Mouse (Mus musculus): Measurements from ENCODE around the gene Wwox. TPM values are rescaled to one million over a fixed set of nuclear protein-coding genes. Genes with fewer than 3 reads are reported as not detected.

Wwox gene
- polyA plus RNA-seq, 1 experiment from 2014 or later: 14.0 TPM

- Histone ChIP-seq H3K4me2 (ENCODE audit: low read length) (no peak overlapping the region), H3K9ac (ENCODE audit: low read length) (no peak overlapping the region), H3K9me3 (ENCODE audit: control insufficient read depth, low read length) (0 out of 2 replicates have a peak, but pooled peaks cover 2% of the 10 kb centered on the region), H3K36me3 (ENCODE audit: control insufficient read depth, insufficient read depth, low read length) (no peaks in the 10 kb centered on the region), H3K4me1 (replicated peaks; ENCODE audit: control insufficient read depth, insufficient read depth, low read length) (peaks cover 8% of the 10 kb centered on the region), H3K4me3 (ENCODE audit: low read depth, low read length) (no peak overlapping the region), H3K27ac (ENCODE audit: low read depth) (no peak overlapping the region; the same call in 1 of the 2 replicates), H3K27me3 (replicated peaks; ENCODE audit: control insufficient read depth, insufficient read depth, low read length) (no peaks in the 10 kb centered on the region)
- ATAC-seq (replicated peaks; ENCODE audit: low FRiP score, low TSS enrichment, low read depth): no peak
- DNase-seq (ENCODE audit: low spot score): no peak
- 30% methylated on average over 4 of the region's 4 CpGs for WGBS
Observed at GRCm38 (mm10) chr8:114658475-114658874, 219.0 kb downstream of the Wwox start.

GRCm38 (mm10) chr8:114663053-114663452, 223.6 kb downstream of the Wwox start:
- DNase-seq (ENCODE audit: low spot score) (no peak), ATAC-seq (replicated peaks; ENCODE audit: low FRiP score, low TSS enrichment, low read depth) (no peak)
- Histone ChIP-seq H3K4me3 (ENCODE audit: low read depth, low read length) (no peak overlapping the region), H3K36me3 (ENCODE audit: control insufficient read depth, insufficient read depth, low read length) (no peaks in the 10 kb centered on the region), H3K27me3 (replicated peaks; ENCODE audit: control insufficient read depth, insufficient read depth, low read length) (no peaks in the 10 kb centered on the region), H3K9me3 (ENCODE audit: control insufficient read depth, low read length) (0 out of 2 replicates have a peak, but pooled peaks cover 2% of the 10 kb centered on the region), H3K27ac (ENCODE audit: low read depth) (no peak overlapping the region), H3K4me1 (replicated peaks; ENCODE audit: control insufficient read depth, insufficient read depth, low read length) (peaks cover 8% of the 10 kb centered on the region), H3K4me2 (ENCODE audit: low read length) (no peak overlapping the region), H3K9ac (ENCODE audit: low read length) (no peak overlapping the region)
- 85% methylated on average over 7 of the region's 7 CpGs for WGBS

- 75% methylated on average over 6 of the region's 6 CpGs for WGBS
- no peak overlapping the region for H3K27ac ChIP-seq (ENCODE audit: low read depth)
- no peaks in the 10 kb centered on the region for H3K9me3 ChIP-seq (ENCODE audit: control insufficient read depth, low read length)
- DNase-seq (ENCODE audit: low spot score): no peak
- no peaks in the 10 kb centered on the region for H3K27me3 ChIP-seq (replicated peaks; ENCODE audit: control insufficient read depth, insufficient read depth, low read length)
- no peak for ATAC-seq (replicated peaks; ENCODE audit: low FRiP score, low TSS enrichment, low read depth)
- H3K4me1 ChIP-seq (replicated peaks; ENCODE audit: control insufficient read depth, insufficient read depth, low read length): no peaks in the 10 kb centered on the region; the same call in 1 of the 2 replicates
- no peak overlapping the region for H3K9ac ChIP-seq (ENCODE audit: low read length)
- H3K36me3 ChIP-seq (ENCODE audit: control insufficient read depth, insufficient read depth, low read length): no peaks in the 10 kb centered on the region
- no peak overlapping the region for H3K4me2 ChIP-seq (ENCODE audit: low read length)
- no peak overlapping the region for H3K4me3 ChIP-seq (ENCODE audit: low read depth, low read length)
Observed at GRCm38 (mm10) chr8:114665521-114665920, 226.1 kb downstream of the Wwox start.

GRCm38 (mm10) chr8:114670801-114671200, 231.3 kb downstream of the Wwox start:
- no peak overlapping the region for H3K9ac ChIP-seq (ENCODE audit: low read length)
- no peaks in the 10 kb centered on the region for H3K27me3 ChIP-seq (replicated peaks; ENCODE audit: control insufficient read depth, insufficient read depth, low read length)
- ATAC-seq (replicated peaks; ENCODE audit: low FRiP score, low TSS enrichment, low read depth): no peak
- no peak overlapping the region for H3K4me3 ChIP-seq (ENCODE audit: low read depth, low read length)
- no peak overlapping the region for H3K27ac ChIP-seq (ENCODE audit: low read depth)
- WGBS: 35% methylated on average over 6 of the region's 6 CpGs
- no peak overlapping the region for H3K4me2 ChIP-seq (ENCODE audit: low read length)
- peaks cover 6% of the 10 kb centered on the region; the same call in 1 of the 2 replicates for H3K4me1 ChIP-seq (replicated peaks; ENCODE audit: control insufficient read depth, insufficient read depth, low read length)
- H3K9me3 ChIP-seq (ENCODE audit: control insufficient read depth, low read length): no peaks in the 10 kb centered on the region
- DNase-seq (ENCODE audit: low spot score): no peak
- H3K36me3 ChIP-seq (ENCODE audit: control insufficient read depth, insufficient read depth, low read length): no peaks in the 10 kb centered on the region

GRCm38 (mm10) chr8:114671237-114671674, 231.8 kb downstream of the Wwox start:
- DNase-seq (ENCODE audit: low spot score) (no peak), ATAC-seq (replicated peaks; ENCODE audit: low FRiP score, low TSS enrichment, low read depth) (no peak)
- H3K27ac ChIP-seq (ENCODE audit: low read depth): no peak overlapping the region
- H3K4me2 ChIP-seq (ENCODE audit: low read length): no peak overlapping the region
- no peaks in the 10 kb centered on the region for H3K27me3 ChIP-seq (replicated peaks; ENCODE audit: control insufficient read depth, insufficient read depth, low read length)
- 63% methylated on average over 9 of the region's 9 CpGs for WGBS
- no peak overlapping the region for H3K9ac ChIP-seq (ENCODE audit: low read length)
- H3K4me3 ChIP-seq (ENCODE audit: low read depth, low read length): no peak overlapping the region
- no peaks in the 10 kb centered on the region for H3K9me3 ChIP-seq (ENCODE audit: control insufficient read depth, low read length)
- no peaks in the 10 kb centered on the region for H3K36me3 ChIP-seq (ENCODE audit: control insufficient read depth, insufficient read depth, low read length)
- H3K4me1 ChIP-seq (replicated peaks; ENCODE audit: control insufficient read depth, insufficient read depth, low read length): peaks cover 6% of the 10 kb centered on the region; the same call in 1 of the 2 replicates

GRCm38 (mm10) chr8:114673416-114673815, 234.0 kb downstream of the Wwox start:
- no peak overlapping the region for H3K9ac ChIP-seq (ENCODE audit: low read length)
- no peak overlapping the region for H3K4me3 ChIP-seq (ENCODE audit: low read depth, low read length)
- DNase-seq (ENCODE audit: low spot score) (no peak), ATAC-seq (replicated peaks; ENCODE audit: low FRiP score, low TSS enrichment, low read depth) (no peak)
- peaks cover 6% of the 10 kb centered on the region; the same call in 1 of the 2 replicates for H3K4me1 ChIP-seq (replicated peaks; ENCODE audit: control insufficient read depth, insufficient read depth, low read length)
- no peak overlapping the region for H3K27ac ChIP-seq (ENCODE audit: low read depth)
- 94% methylated on average over 3 of the region's 3 CpGs for WGBS
- H3K9me3 ChIP-seq (ENCODE audit: control insufficient read depth, low read length): no peaks in the 10 kb centered on the region
- no peaks in the 10 kb centered on the region for H3K36me3 ChIP-seq (ENCODE audit: control insufficient read depth, insufficient read depth, low read length)
- H3K4me2 ChIP-seq (ENCODE audit: low read length): no peak overlapping the region
- no peaks in the 10 kb centered on the region for H3K27me3 ChIP-seq (replicated peaks; ENCODE audit: control insufficient read depth, insufficient read depth, low read length)

- H3K36me3 ChIP-seq (ENCODE audit: control insufficient read depth, insufficient read depth, low read length): no peaks in the 10 kb centered on the region
- DNase-seq (ENCODE audit: low spot score) (no peak), ATAC-seq (replicated peaks; ENCODE audit: low FRiP score, low TSS enrichment, low read depth) (no peak)
- H3K27ac ChIP-seq (ENCODE audit: low read depth): no peak overlapping the region
- peaks cover 15% of the 10 kb centered on the region; the same call in 1 of the 2 replicates for H3K4me1 ChIP-seq (replicated peaks; ENCODE audit: control insufficient read depth, insufficient read depth, low read length)
- 84% methylated on average over 7 of the region's 7 CpGs for WGBS
- no peak overlapping the region for H3K9ac ChIP-seq (ENCODE audit: low read length)
- H3K4me3 ChIP-seq (ENCODE audit: low read depth, low read length): no peak overlapping the region
- no peaks in the 10 kb centered on the region for H3K9me3 ChIP-seq (ENCODE audit: control insufficient read depth, low read length)
- no peaks in the 10 kb centered on the region for H3K27me3 ChIP-seq (replicated peaks; ENCODE audit: control insufficient read depth, insufficient read depth, low read length)
- H3K4me2 ChIP-seq (ENCODE audit: low read length): no peak overlapping the region
Observed at GRCm38 (mm10) chr8:114675151-114675550, 235.7 kb downstream of the Wwox start.

GRCm38 (mm10) chr8:114676918-114677317, 237.5 kb downstream of the Wwox start:
- Histone ChIP-seq H3K27me3 (replicated peaks; ENCODE audit: control insufficient read depth, insufficient read depth, low read length) (no peaks in the 10 kb centered on the region), H3K36me3 (ENCODE audit: control insufficient read depth, insufficient read depth, low read length) (no peaks in the 10 kb centered on the region), H3K9me3 (ENCODE audit: control insufficient read depth, low read length) (no peaks in the 10 kb centered on the region), H3K4me3 (ENCODE audit: low read depth, low read length) (no peak overlapping the region), H3K9ac (ENCODE audit: low read length) (no peak overlapping the region), H3K4me2 (ENCODE audit: low read length) (no peak overlapping the region), H3K4me1 (replicated peaks; ENCODE audit: control insufficient read depth, insufficient read depth, low read length) (peaks cover 20% of the 10 kb centered on the region), H3K27ac (ENCODE audit: low read depth) (no peak overlapping the region)
- DNase-seq (ENCODE audit: low spot score) (no peak), ATAC-seq (replicated peaks; ENCODE audit: low FRiP score, low TSS enrichment, low read depth) (no peak)
- 92% methylated on average over 2 of the region's 2 CpGs for WGBS

- no peaks in the 10 kb centered on the region for H3K9me3 ChIP-seq (ENCODE audit: control insufficient read depth, low read length)
- H3K4me2 ChIP-seq (ENCODE audit: low read length): no peak overlapping the region
- H3K27me3 ChIP-seq (replicated peaks; ENCODE audit: control insufficient read depth, insufficient read depth, low read length): no peaks in the 10 kb centered on the region
- no peaks in the 10 kb centered on the region for H3K36me3 ChIP-seq (ENCODE audit: control insufficient read depth, insufficient read depth, low read length)
- whole genome bisulfite sequencing: 59% methylated on average over 6 of the region's 6 CpGs
- DNase-seq (ENCODE audit: low spot score) (no peak), ATAC-seq (replicated peaks; ENCODE audit: low FRiP score, low TSS enrichment, low read depth) (no peak)
- peaks cover 24% of the 10 kb centered on the region for H3K4me1 ChIP-seq (replicated peaks; ENCODE audit: control insufficient read depth, insufficient read depth, low read length)
- H3K27ac ChIP-seq (ENCODE audit: low read depth): no peak overlapping the region
- no peak overlapping the region for H3K4me3 ChIP-seq (ENCODE audit: low read depth, low read length)
- no peak overlapping the region for H3K9ac ChIP-seq (ENCODE audit: low read length)
Observed at GRCm38 (mm10) chr8:114677551-114678127, 238.2 kb downstream of the Wwox start.
